Mouse (Mus musculus) spleen, embryonic (tissue): Measurements from ENCODE around the gene Derl3.

ENCODE experiments used
- CTCF ChIA-PET: fragments of 350-600 bp; sonication (Branson Sonifier 250); formaldehyde crosslinking; loops from one replicate; lab custom pipeline; 2022; lab: Charles Lee

The Derl3 gene

GRCm38 (mm10) chr10:75872025-75872914 is 20.9 kb upstream of the Derl3 start:
- CTCF ChIA-PET: no interaction called here

GRCm38 (mm10) chr10:75872915-75873542 is 20.2 kb upstream of the Derl3 start:
- CTCF ChIA-PET: no interaction called here

GRCm38 (mm10) chr10:75873543-75874170 is 19.6 kb upstream of the Derl3 start:
- CTCF ChIA-PET: no interaction called here

GRCm38 (mm10) chr10:75878836-75879235 is 14.4 kb upstream of the Derl3 start:
- CTCF ChIA-PET: interaction anchor here (1.0 kb wide), 1 partner anchor 9 kb away, joined by 7 read pairs; no protein-coding TSS in a partner anchor

- CTCF ChIA-PET: no interaction called here
These were observed 12.9 kb upstream of the Derl3 start for GRCm38 (mm10) chr10:75880351-75880750.

- CTCF ChIA-PET: interaction anchor here (0.6 kb wide), 1 partner anchor 137 kb away, joined by 3 read pairs; no protein-coding TSS in a partner anchor
These were observed 12.2 kb upstream of the Derl3 start for GRCm38 (mm10) chr10:75880771-75881577.

- CTCF ChIA-PET: interaction anchor here (0.6 to 1.7 kb wide), 3 partner anchors 47 to 138 kb away, joined by 3 to 25 read pairs (median 9); no protein-coding TSS in a partner anchor
These were observed 11.4 kb upstream of the Derl3 start for GRCm38 (mm10) chr10:75881578-75882432.

GRCm38 (mm10) chr10:75882433-75883231 is 10.6 kb upstream of the Derl3 start:
- CTCF ChIA-PET: interaction anchor here (0.6 to 1.7 kb wide), 5 partner anchors 12 to 633 kb away, joined by 3 to 25 read pairs (median 9); no protein-coding TSS in a partner anchor

GRCm38 (mm10) chr10:75883232-75883552 is 10.0 kb upstream of the Derl3 start:
- CTCF ChIA-PET: interaction anchor here (0.6 to 1.7 kb wide), 4 partner anchors 13 to 634 kb away, joined by 3 to 10 read pairs (median 6); no protein-coding TSS in a partner anchor

GRCm38 (mm10) chr10:75884742-75885141 is 8.5 kb upstream of the Derl3 start:
- CTCF ChIA-PET: no interaction called here

GRCm38 (mm10) chr10:75887504-75887903 is 5.7 kb upstream of the Derl3 start:
- CTCF ChIA-PET: interaction anchor here (1.0 kb wide), 1 partner anchor 9 kb away, joined by 7 read pairs; no protein-coding TSS in a partner anchor

GRCm38 (mm10) chr10:75889406-75890153 is 3.6 kb upstream of the Derl3 start:
- CTCF ChIA-PET: no interaction called here

- CTCF ChIA-PET: no interaction called here
These were observed 1.4 kb downstream of the Derl3 start for GRCm38 (mm10) chr10:75894601-75895000.

GRCm38 (mm10) chr10:75895730-75896129 is 2.5 kb downstream of the Derl3 start:
- CTCF ChIA-PET: no interaction called here

GRCm38 (mm10) chr10:75896208-75896607 is 3.0 kb downstream of the Derl3 start:
- CTCF ChIA-PET: no interaction called here

- CTCF ChIA-PET: interaction anchor here (0.7 kb wide), 1 partner anchor 116 kb away, joined by 3 read pairs; the partner anchor contains the start of gene Gstt3
These were observed 4.2 kb downstream of the Derl3 start for GRCm38 (mm10) chr10:75897373-75897772.

GRCm38 (mm10) chr10:75898039-75898564 is 4.9 kb downstream of the Derl3 start:
- CTCF ChIA-PET: interaction anchor here (0.7 kb wide), 1 partner anchor 117 kb away, joined by 3 read pairs; the partner anchor contains the start of gene Gstt3

- CTCF ChIA-PET: no interaction called here
These were observed 5.6 kb downstream of the Derl3 start for GRCm38 (mm10) chr10:75898846-75899245.
